Mouse (Mus musculus): ENCODE data around the gene Foxp3. TPM values are rescaled to one million over a fixed set of nuclear protein-coding genes. Genes with fewer than 3 reads are reported as not detected.

Foxp3 gene
- polyA plus RNA-seq, 1 experiment, result not detected

DNA sequence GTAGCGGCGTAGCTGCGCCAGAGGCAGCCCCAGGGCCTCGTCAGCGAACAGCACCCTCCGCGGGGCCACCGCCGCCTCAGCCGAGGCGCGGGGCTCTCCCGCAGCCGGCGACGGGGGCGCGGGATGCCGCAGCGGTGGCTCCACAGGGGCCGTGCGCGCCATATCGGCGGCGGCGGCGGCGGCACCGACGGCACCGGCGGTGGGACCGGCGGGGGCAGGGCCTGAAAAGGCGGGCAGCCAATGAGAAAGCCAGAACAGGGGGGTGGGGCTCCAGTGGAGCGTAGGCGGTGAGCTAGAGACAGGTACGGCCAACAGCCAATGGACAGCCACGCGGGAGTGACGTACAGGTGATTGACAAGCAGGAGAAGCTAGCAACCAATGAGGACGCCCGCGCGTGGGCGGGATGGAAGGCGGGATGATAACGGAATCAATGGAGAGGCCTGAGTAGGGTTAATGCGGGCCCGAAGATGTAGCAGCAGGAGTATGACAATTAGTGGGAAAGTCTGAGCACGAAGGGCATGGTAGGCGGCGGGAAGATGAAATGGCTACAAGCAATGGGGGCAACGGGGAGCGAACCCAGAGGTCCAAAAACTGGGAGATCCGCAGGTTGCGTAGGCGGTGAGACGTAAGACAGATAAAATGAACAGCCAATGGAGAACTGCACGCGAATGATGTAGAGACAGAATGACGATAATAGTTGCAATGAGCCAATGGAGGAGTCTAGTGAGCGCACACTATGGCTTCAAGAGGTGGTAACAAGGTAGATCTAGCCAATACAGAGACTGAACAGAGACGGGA, 842 bp downstream of the Foxp3 start, which contains the start of gene Ppp1r3f:
Gene Ppp1r3f (minus strand): TSS at position 197 of the 798 bp plus-strand sequence.
- H3K4me1 ChIP-seq (ENCODE audit: control insufficient read depth, insufficient read depth, low read length), result no peaks in the 10 kb centered on the region
- peak within 1 kb of the TSS; percentile 70 for H3K27ac ChIP-seq (ENCODE audit: insufficient read depth, low read length)
- H3K4me3 ChIP-seq (ENCODE audit: insufficient read depth, low read length), result peak within 1 kb of the TSS; percentile 73
- TF ChIP-seq POLR2A (IDR thresholded peaks at IDR 0.05; ENCODE audit: low read depth, low read length) (peak; percentile 29; the same call in 1 of the 2 replicates), CTCF (IDR thresholded peaks at IDR 0.05; ENCODE audit: borderline replicate concordance, insufficient read depth, low read length) (no peak)

DNA sequence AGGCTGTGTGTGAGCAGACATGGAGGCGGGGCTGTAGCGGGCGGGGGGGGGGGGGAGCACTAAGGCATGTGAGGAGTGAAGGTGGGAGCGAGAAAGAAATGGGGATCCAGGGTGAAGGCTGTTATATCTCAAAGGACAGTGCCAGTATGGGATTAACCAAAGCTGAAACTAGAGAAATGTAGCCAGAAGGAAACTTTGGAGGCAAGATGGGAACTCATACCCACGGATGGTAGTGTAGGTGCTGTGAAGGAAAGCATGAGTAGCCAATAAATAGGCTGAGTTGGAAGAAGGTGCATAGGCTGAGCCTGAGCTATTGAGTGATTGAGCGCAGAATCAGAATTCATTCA, 1.4 kb downstream of the Foxp3 start:
- TF ChIP-seq POLR2A (IDR thresholded peaks at IDR 0.05; ENCODE audit: low read depth, low read length), result 0 out of 2 replicates have a peak, but pooled peaks have one; percentile 4
- TF ChIP-seq CTCF (IDR thresholded peaks at IDR 0.05; ENCODE audit: borderline replicate concordance, insufficient read depth, low read length), result no peak
- Histone ChIP-seq H3K4me1 (ENCODE audit: control insufficient read depth, insufficient read depth, low read length) (no peaks in the 10 kb centered on the region), H3K4me3 (ENCODE audit: insufficient read depth, low read length) (peak overlapping the region; percentile 73), H3K27ac (ENCODE audit: insufficient read depth, low read length) (peak overlapping the region; percentile 37; the same call in 1 of the 2 replicates)

DNA sequence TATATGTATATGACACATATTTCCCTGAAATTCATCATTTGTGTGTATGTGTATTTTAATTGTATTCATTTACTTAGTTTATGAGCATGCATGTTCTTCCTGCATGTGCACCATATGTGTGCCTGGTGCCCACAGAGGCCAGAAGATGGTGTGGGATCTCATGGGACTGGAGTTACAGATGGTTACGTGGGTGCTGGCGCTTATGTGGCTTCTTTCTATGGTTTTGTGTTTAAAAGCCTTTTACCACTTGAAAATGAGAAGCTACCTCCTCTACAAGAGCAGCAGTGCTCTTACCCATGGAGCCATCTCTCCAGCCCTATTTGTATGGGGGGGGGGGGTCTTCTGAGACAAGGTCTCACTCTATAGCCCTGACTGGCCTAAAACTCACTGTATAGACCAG, 7.7 kb downstream of the Foxp3 start:
- H3K4me3 ChIP-seq (ENCODE audit: insufficient read depth, low read length), result no peak overlapping the region
- TF ChIP-seq POLR2A (IDR thresholded peaks at IDR 0.05; ENCODE audit: low read depth, low read length) (no peak), CTCF (IDR thresholded peaks at IDR 0.05; ENCODE audit: borderline replicate concordance, insufficient read depth, low read length) (no peak)
- no peaks in the 10 kb centered on the region for H3K4me1 ChIP-seq (ENCODE audit: control insufficient read depth, insufficient read depth, low read length)
- no peak overlapping the region for H3K27ac ChIP-seq (ENCODE audit: insufficient read depth, low read length)

DNA sequence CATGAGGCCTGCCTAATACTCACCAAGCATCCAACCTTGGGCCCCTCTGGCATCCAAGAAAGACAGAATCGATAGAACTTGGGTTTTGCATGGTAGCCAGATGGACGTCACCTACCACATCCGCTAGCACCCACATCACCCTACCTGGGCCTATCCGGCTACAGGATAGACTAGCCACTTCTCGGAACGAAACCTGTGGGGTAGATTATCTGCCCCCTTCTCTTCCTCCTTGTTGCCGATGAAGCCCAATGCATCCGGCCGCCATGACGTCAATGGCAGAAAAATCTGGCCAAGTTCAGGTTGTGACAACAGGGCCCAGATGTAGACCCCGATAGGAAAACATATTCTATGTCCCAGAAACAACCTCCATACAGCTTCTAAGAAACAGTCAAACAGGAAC, 10.4 kb downstream of the Foxp3 start:
- no peak for TF ChIP-seq POLR2A (IDR thresholded peaks at IDR 0.05; ENCODE audit: low read depth, low read length)
- Histone ChIP-seq H3K4me1 (ENCODE audit: control insufficient read depth, insufficient read depth, low read length) (no peaks in the 10 kb centered on the region), H3K27ac (ENCODE audit: insufficient read depth, low read length) (no peak overlapping the region), H3K4me3 (ENCODE audit: insufficient read depth, low read length) (no peak overlapping the region)

DNA sequence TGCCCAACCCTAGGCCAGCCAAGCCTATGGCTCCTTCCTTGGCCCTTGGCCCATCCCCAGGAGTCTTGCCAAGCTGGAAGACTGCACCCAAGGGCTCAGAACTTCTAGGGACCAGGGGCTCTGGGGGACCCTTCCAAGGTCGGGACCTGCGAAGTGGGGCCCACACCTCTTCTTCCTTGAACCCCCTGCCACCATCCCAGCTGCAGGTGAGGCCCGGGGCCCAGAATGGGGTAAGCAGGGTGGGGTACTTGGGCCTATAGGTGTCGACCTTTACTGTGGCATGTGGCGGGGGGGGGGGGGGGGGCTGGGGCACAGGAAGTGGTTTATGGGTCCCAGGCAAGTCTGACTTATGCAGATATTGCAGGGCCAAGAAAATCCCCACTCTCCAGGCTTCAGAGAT, 12.9 kb downstream of the Foxp3 start:
- no peak for TF ChIP-seq CTCF (IDR thresholded peaks at IDR 0.05; ENCODE audit: borderline replicate concordance, insufficient read depth, low read length)
- TF ChIP-seq POLR2A (IDR thresholded peaks at IDR 0.05; ENCODE audit: low read depth, low read length), result no peak
- Histone ChIP-seq H3K4me1 (ENCODE audit: control insufficient read depth, insufficient read depth, low read length) (no peaks in the 10 kb centered on the region), H3K27ac (ENCODE audit: insufficient read depth, low read length) (no peak overlapping the region), H3K4me3 (ENCODE audit: insufficient read depth, low read length) (no peak overlapping the region)

DNA sequence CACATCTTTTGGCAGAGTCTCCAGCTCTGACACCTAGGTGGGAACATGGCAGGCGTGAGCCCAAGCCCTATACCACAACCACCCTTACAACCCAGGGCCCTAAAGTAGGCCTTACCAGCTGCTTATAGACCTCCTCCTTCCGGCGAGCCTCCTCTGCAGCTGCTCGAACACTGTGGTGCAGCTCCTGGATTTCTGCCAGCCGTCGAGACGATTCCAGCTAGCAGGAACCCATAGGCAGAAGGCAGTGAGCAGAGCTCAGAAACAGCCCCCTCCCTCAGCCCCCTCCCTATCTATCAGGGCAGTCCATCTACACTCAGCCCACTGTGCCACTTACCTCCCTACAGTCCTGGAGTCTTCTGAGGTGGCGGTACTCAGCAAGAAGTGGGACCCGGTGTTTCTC, 21.9 kb downstream of the Foxp3 start:
- Histone ChIP-seq H3K4me1 (ENCODE audit: control insufficient read depth, insufficient read depth, low read length) (no peaks in the 10 kb centered on the region), H3K27ac (ENCODE audit: insufficient read depth, low read length) (no peak overlapping the region), H3K4me3 (ENCODE audit: insufficient read depth, low read length) (no peak overlapping the region)
- TF ChIP-seq CTCF (IDR thresholded peaks at IDR 0.05; ENCODE audit: borderline replicate concordance, insufficient read depth, low read length) (no peak), POLR2A (IDR thresholded peaks at IDR 0.05; ENCODE audit: low read depth, low read length) (no peak)

DNA sequence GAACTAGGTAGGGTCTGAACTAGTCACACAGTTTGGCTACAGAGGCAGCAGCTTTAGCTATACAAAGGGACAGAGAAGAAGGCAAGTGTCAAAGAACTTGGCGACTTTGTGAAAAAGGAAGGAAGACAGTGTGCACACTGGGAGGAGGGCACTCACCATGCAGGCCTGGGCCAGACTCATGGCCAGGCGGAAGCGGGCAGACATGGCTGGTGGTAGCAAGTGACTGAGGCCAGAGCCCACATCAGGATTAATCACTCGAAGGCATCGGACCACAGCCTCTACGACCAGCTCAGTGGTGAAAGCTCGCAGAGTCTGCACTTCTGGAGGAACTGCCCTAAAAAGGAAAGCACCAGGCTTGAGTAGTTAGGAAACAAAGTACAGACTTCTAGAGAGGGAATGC, 30.6 kb downstream of the Foxp3 start:
- Histone ChIP-seq H3K27ac (ENCODE audit: insufficient read depth, low read length) (no peak overlapping the region), H3K4me1 (ENCODE audit: control insufficient read depth, insufficient read depth, low read length) (no peaks in the 10 kb centered on the region), H3K4me3 (ENCODE audit: insufficient read depth, low read length) (peak overlapping the region; percentile 71; the same call in 1 of the 2 replicates)
- no peak for TF ChIP-seq CTCF (IDR thresholded peaks at IDR 0.05; ENCODE audit: borderline replicate concordance, insufficient read depth, low read length)
- TF ChIP-seq POLR2A (IDR thresholded peaks at IDR 0.05; ENCODE audit: low read depth, low read length), result no peak

DNA sequence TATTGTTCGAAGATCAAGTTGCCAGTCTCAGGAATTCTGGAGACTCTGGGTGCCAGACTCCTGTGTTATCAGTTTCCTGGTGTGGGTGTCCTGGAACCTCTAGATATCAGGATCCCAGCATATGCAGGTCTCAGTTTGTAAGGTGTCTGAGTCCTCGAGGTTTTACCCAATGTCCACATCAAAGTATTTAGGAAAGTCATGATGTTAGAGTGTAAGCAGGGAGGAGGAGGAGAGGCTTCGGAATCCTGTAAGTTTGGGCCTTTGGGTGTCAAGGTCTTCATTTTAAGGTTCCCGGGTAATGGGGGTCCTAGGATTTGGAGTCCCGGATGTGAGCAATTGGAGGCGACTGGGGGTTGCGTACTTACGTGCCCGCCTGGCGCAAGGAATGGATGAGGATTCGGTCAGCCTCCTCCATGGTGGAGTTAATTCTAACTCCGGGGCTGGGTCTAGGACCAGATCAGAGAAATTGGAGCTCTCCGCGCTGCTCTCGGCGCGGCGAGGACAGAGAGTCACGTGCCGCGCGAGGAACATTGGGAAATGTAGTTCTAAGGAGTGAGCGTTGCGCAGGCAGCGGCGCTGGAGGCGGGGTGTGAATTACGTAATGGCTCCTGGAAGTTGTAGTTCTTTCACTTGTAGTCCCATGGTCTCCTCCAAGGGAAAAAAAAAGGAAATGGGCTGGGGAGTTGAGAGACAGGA, 31.6 kb downstream of the Foxp3 start, which contains the start of gene Ccdc22:
Gene Ccdc22 (minus strand): TSS at position 639 of the 696 bp plus-strand sequence.
- no peaks in the 10 kb centered on the region for H3K4me1 ChIP-seq (ENCODE audit: control insufficient read depth, insufficient read depth, low read length)
- TF ChIP-seq POLR2A (IDR thresholded peaks at IDR 0.05; ENCODE audit: low read depth, low read length) (peak; percentile 53), CTCF (IDR thresholded peaks at IDR 0.05; ENCODE audit: borderline replicate concordance, insufficient read depth, low read length) (no peak)
- 0 out of 2 replicates have a peak within 1 kb of the TSS, but pooled peaks have one; percentile 56 for H3K27ac ChIP-seq (ENCODE audit: insufficient read depth, low read length)
- peak within 1 kb of the TSS; percentile 71 for H3K4me3 ChIP-seq (ENCODE audit: insufficient read depth, low read length)

DNA sequence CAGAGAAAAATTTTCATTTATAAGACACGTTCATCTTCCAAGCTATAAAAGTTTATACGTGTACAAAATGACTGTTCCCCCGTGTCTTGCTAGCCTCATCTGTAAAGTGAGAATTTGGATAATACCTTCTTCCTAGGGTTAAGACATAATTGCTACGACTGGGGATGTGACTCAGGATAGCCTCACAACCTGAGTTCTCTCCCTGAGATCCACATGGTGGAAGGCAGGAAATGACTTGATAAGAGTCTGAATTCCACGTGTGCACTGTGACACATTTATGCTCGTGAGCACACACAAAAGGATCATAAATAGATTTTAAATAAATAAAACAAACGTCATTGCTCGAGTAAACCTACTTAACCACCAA, 32.1 kb downstream of the Foxp3 start:
- Histone ChIP-seq H3K4me3 (ENCODE audit: insufficient read depth, low read length) (no peak overlapping the region), H3K27ac (ENCODE audit: insufficient read depth, low read length) (no peak overlapping the region), H3K4me1 (ENCODE audit: control insufficient read depth, insufficient read depth, low read length) (no peaks in the 10 kb centered on the region)
- TF ChIP-seq POLR2A (IDR thresholded peaks at IDR 0.05; ENCODE audit: low read depth, low read length), result no peak
- TF ChIP-seq CTCF (IDR thresholded peaks at IDR 0.05; ENCODE audit: borderline replicate concordance, insufficient read depth, low read length), result no peak

DNA sequence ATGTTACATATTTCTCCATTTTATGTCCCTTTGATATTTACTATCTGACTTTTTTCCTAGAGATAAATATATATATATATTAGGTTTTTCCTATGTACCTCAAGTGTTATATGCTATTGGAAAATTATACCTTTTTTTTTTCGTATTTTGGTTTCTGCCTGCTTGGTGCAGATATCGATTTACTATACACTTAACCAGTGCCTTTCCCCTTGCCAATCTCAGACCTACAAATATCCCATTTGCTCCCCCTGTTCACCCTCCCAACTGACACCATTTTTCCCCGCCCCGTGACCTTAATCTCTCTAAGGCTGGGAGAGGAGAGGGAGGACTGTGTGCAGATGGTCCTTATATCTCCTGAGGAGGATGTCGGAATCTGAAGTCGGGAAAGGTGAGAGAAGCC, 33.3 kb downstream of the Foxp3 start, which contains the start of gene Cacna1f:
Gene Cacna1f (plus strand): TSS at position 301 of the 400 bp plus-strand sequence.
- Histone ChIP-seq H3K4me1 (ENCODE audit: control insufficient read depth, insufficient read depth, low read length) (no peaks in the 10 kb centered on the region), H3K27ac (ENCODE audit: insufficient read depth, low read length) (no peak within 1 kb of the TSS)
- TF ChIP-seq POLR2A (IDR thresholded peaks at IDR 0.05; ENCODE audit: low read depth, low read length) (no peak), CTCF (IDR thresholded peaks at IDR 0.05; ENCODE audit: borderline replicate concordance, insufficient read depth, low read length) (no peak)

More for the DNA sequence above, 33.3 kb downstream of the Foxp3 start, which contains the start of gene Cacna1f:
- H3K4me3 ChIP-seq (ENCODE audit: insufficient read depth, low read length), result no peak within 1 kb of the TSS
